Mouse (Mus musculus): ENCODE measurements around the gene Rsf1. TPM values are rescaled to one million over a fixed set of nuclear protein-coding genes. Genes with fewer than 3 reads are reported as not detected.

The Rsf1 gene
- total RNA-seq (2022) = 10 to 100 TPM; 42.3 to 50.3 (median 43.6) TPM

GRCm38 (mm10) chr7:97579067-97579975, at the start of gene Rsf1, which contains the start of gene Aamdc:
Rsf1 (plus strand) TSS chr7:97579889.
Aamdc (minus strand) TSS chr7:97579497.
- peak; percentile 85 to 95 for DNase-seq (ENCODE audit: low spot score in 2 of 2)

- DNase-seq (ENCODE audit: low spot score in 2 of 2) = no peak
Observed at GRCm38 (mm10) chr7:97535531-97535930, 44.2 kb upstream of the Rsf1 start.

GRCm38 (mm10) chr7:97536571-97536970, 43.1 kb upstream of the Rsf1 start:
- DNase-seq (ENCODE audit: low spot score in 2 of 2) = no peak

DNA sequence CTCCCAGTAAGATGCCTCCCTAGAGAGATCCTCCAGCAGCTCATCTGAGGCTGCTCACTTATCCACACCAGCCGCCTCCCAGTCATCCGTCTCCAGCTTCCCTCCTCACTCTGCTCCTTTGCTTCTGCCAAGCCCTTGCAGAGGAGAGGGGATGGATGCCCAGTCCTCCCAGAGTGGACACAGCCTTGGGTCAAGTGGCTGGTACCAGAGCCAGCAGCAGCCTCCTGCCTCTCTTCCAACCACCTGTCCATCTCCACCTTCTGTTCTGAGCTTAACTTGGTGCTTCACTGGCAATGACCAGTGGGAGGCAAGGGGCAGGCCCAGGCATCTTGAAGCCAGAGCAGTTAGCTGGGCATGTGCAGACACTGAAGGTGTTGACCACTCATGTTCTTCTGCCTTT, 33.2 kb upstream of the Rsf1 start:
- no peak for DNase-seq (ENCODE audit: low spot score in 2 of 2)

DNA sequence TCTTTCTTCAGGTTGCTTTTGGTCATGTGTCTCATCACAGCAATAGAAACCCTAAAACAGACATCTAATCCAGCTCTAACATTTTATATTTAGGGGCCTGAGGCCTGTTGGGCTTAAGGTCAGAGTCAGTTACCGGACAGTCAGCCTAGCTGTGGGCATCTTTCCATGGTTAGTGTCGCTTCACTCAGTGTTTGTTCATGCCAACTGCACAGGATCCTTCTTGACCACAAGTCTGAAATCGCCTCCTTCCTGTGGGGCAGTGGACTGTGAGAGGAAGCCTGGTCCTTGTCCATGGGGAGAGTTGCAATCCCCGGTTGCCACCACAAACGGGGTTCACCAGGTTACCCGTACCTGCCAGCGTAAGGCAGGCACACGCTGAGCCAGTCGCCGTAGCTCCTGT, 30.4 kb upstream of the Rsf1 start:
- no peak for DNase-seq (ENCODE audit: low spot score in 2 of 2)

GRCm38 (mm10) chr7:97550673-97551072, 29.0 kb upstream of the Rsf1 start:
- DNase-seq (ENCODE audit: low spot score in 2 of 2) = no peak

- no peak for DNase-seq (ENCODE audit: low spot score in 2 of 2)
Observed at GRCm38 (mm10) chr7:97563576-97563975, 16.1 kb upstream of the Rsf1 start.

- no peak for DNase-seq (ENCODE audit: low spot score in 2 of 2)
Observed at GRCm38 (mm10) chr7:97569372-97569771, 10.3 kb upstream of the Rsf1 start.

- no peak for DNase-seq (ENCODE audit: low spot score in 2 of 2)
Observed at GRCm38 (mm10) chr7:97570389-97570788, 9.3 kb upstream of the Rsf1 start.

DNA sequence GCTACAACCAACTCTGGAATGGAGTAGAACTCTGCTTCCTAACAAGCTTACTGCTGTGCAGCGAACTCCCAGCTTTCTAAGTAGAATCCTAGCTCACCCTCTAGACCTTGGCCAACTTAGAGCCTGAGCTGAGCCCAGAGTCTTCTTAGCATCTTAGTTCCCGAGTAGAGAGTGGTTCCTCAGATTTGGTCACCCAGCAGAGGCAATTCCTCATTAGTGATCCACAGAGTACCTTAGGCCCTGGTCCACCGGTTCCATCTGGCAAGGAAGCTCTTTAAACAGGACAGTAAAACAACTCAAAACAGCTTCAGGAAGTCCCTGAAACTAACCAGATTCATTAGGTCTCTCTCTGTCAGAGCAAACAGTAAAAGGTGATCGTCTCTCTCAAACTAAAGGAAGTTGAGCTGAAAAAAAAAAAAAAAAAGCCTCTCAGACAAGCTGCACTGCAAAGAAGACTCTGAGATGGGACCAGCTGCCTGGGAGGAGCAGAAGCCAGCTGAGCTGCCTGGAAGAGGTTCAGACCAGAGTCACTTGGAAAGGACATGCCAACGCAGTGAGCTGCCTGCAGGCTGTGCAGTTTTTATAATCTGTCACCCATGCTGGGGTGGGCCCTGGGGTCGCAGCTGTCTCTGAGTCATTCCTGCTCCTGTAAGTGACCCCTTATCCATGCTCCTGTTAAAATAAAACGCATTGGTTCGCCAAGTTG, 1.2 kb upstream of the Rsf1 start:
- peak in 1 of 2 experiments; percentile 31 for DNase-seq (ENCODE audit: low spot score in 2 of 2)

DNA sequence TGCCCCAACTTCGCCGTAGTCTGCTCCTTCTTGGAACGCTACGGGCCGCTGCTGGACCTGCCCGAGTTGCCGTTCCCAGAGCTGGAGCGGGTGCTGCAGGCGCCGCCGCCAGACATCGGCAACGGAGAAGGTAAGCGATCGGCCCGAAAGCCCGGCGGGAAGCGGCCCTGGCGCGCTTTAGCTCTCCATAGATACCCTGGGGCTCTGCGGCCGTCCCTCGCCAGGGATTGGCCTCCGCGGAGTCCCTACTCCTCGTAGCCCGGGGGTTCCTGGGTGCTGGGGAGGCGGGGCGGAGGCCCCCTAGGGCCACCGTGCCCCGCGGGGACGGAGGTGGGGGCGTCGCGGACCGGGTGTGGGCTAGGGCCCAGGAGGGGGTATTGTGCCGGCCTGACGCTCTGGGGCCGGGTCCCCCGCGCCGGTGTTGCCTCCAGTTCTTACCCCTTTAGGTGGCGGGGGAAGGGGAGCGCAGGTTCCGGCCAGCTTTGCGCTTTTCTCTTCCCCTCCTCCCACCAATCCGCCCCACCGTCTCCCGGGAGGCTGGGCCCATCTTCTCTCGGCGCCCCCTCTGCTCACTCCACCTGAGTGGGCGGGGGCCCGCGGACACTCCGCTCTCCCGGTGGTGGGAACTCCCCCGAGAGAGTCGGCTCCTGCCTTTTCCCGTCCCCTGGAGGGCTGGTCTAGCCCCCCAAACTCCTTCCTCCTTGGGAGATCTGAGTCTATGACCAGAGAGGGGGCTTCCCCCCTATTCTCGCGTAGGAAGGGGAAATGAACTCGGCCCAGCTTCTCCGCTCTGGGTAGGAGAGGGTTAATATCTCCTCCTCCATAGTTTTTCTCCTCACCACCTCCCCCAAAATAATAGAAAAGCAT, 520 bp downstream of the Rsf1 start:
- DNase-seq (ENCODE audit: low spot score in 2 of 2) = peak; percentile 37 to 48

- DNase-seq (ENCODE audit: low spot score in 2 of 2) = peak; percentile 72 to 73
Observed at GRCm38 (mm10) chr7:97580843-97581214, 1.1 kb downstream of the Rsf1 start.

- DNase-seq (ENCODE audit: low spot score in 2 of 2) = no peak
Observed at GRCm38 (mm10) chr7:97588506-97588905, 8.8 kb downstream of the Rsf1 start.

- no peak for DNase-seq (ENCODE audit: low spot score in 2 of 2)
Observed at GRCm38 (mm10) chr7:97590488-97590887, 10.8 kb downstream of the Rsf1 start.

- no peak for DNase-seq (ENCODE audit: low spot score in 2 of 2)
Observed at GRCm38 (mm10) chr7:97591336-97591735, 11.6 kb downstream of the Rsf1 start.

DNA sequence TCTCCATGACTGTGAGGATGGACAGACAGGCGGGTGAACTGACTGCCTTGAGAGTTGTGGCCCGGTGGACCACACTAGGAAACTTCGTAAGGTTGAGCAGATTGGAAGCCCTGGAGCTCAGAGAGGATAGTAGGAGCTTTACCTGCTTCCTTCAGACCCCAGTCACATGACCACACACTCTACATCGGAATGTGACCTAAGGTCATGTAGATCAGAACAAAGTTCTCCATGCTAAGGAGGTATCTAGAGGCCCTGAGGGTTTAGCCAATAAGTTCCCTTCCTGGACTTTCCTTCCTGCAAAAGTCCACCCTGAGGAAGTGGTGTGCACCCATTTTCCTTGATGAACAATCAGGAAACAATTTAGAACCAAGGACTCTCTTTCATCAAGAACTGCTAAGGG, 12.7 kb downstream of the Rsf1 start:
- DNase-seq (ENCODE audit: low spot score in 2 of 2) = no peak

DNA sequence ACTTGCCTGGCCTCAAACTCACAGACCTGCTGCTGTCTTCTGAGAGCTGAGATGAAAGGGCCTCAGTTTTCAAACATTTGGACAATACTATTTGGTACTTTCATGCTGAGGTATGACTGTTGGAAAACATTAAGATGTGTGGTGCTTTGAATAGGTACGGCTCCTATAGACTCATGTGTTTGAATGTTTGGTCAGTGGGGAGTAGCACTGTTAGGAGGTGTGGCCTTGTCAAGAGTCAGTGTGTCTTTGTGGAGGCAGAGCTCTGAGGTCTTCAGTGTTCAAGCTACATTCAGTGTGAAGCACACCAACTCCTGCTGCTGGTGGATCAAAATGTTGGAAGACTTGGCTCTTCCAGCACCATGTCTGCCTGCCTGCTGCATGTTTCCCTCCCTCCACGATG, 13.8 kb downstream of the Rsf1 start:
- no peak for DNase-seq (ENCODE audit: low spot score in 2 of 2)

DNA sequence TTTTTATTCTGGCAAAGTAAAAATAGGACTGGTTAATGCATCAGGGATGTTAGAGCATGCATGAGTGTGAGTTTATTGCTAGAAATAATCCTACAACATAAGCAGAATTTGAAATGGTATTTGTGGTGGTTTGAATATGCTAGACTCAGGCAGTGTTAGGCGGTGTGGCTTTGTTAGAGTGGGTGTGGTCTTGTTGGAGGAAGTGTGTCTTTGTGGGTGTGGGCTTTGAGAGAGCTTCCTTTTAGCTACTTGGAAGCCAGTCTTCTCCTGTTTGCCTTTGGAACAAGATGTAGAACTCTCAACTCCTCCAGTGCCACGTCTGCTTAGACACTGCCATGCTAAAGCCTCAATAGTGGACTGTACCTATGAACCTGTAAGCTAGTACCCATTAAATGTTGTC, 18.9 kb downstream of the Rsf1 start:
- DNase-seq (ENCODE audit: low spot score in 2 of 2) = no peak

GRCm38 (mm10) chr7:97621346-97621745, 41.7 kb downstream of the Rsf1 start:
- no peak for DNase-seq (ENCODE audit: low spot score in 2 of 2)

GRCm38 (mm10) chr7:97622676-97623075, 43.0 kb downstream of the Rsf1 start:
- no peak for DNase-seq (ENCODE audit: low spot score in 2 of 2)

GRCm38 (mm10) chr7:97623402-97623801, 43.7 kb downstream of the Rsf1 start:
- no peak for DNase-seq (ENCODE audit: low spot score in 2 of 2)

- no peak for DNase-seq (ENCODE audit: low spot score in 2 of 2)
Observed at GRCm38 (mm10) chr7:97629351-97629750, 49.7 kb downstream of the Rsf1 start.
